ENCODE assay signal across 11 mouse cellular contexts in genomic region chr13:99230495-99230868, GRCm38 (mm10). TPM values are rescaled to one million over a fixed set of nuclear protein-coding genes. Genes with fewer than 3 reads are reported as not detected.
DNase-seq lines count a peak whose midpoint lies in the region; ATAC-seq and TF ChIP-seq lines count a peak whose summit lies in the region.
"Had no signal": no experiment of that assay in that cellular context is flagged by ENCODE, and none has a peak within 500 bp of the region (broad histone marks: within the 10 kb centered on the region; RNA-seq: fewer than 3 reads in every experiment).

No protein-coding gene starts in this region.

- TF ChIP-seq EP300 in heart, adult 2 months (IDR thresholded peaks at IDR 0.05; ENCODE audit: insufficient read depth, low read depth, low read length), result peak; percentile 73; the same call in 1 of the 2 replicates

- no peak overlapping the region for H3K27ac ChIP-seq in heart, embryonic 11.5 days (ENCODE audit: low read depth, low read length)
- peak overlapping the region; percentile 88 for H3K27ac ChIP-seq in heart, adult 2 months
- H3K27ac ChIP-seq in kidney, adult 2 months (ENCODE audit: insufficient read depth, low read depth, low read length), result peak overlapping the region; percentile 84
- H3K27ac ChIP-seq in midbrain, embryonic 10.5 days (replicated peaks), result no peak overlapping the region
- H3K27ac ChIP-seq: hindbrain, embryonic 15.5 days; limb, embryonic 12.5 days had no signal

- 48% methylated on average over 3 of the region's 3 CpGs for WGBS in heart, embryonic 11.5 days (ENCODE audit: insufficient replicate concordance)
- 24% methylated on average over 3 of the region's 3 CpGs for WGBS in heart, adult 2 months
- WGBS in kidney, adult 2 months, result 37% methylated on average over 3 of the region's 3 CpGs
- WGBS in midbrain, embryonic 10.5 days, result 33% methylated on average over 3 of the region's 3 CpGs

- TF ChIP-seq POLR2A in heart, adult 2 months (IDR thresholded peaks at IDR 0.05; ENCODE audit: insufficient read depth, low read depth, low read length), result no peak
- no peak for TF ChIP-seq POLR2A in kidney, adult 2 months (IDR thresholded peaks at IDR 0.05; ENCODE audit: low read depth, low read length)

- no peak for ATAC-seq in heart, embryonic 11.5 days (replicated peaks; ENCODE audit: insufficient number of reproducible peaks, low FRiP score, low TSS enrichment)

- H3K9me3 ChIP-seq in heart, embryonic 11.5 days (replicated peaks; ENCODE audit: control insufficient read depth, low read length), result no peaks in the 10 kb centered on the region
- H3K9me3 ChIP-seq in midbrain, embryonic 10.5 days (replicated peaks), result no peaks in the 10 kb centered on the region
- H3K9me3 ChIP-seq: hindbrain, embryonic 15.5 days; limb, embryonic 12.5 days had no signal

- no peak overlapping the region for H3K9ac ChIP-seq in heart, embryonic 11.5 days (ENCODE audit: low read depth, low read length)
- H3K9ac ChIP-seq in heart, adult 2 months (ENCODE audit: low read depth, low read length), result peak overlapping the region; percentile 23; the same call in 1 of the 2 replicates
- H3K9ac ChIP-seq: hindbrain, embryonic 15.5 days; limb, embryonic 12.5 days had no signal

- peaks cover 11% of the 10 kb centered on the region for H3K4me1 ChIP-seq in heart, embryonic 11.5 days (ENCODE audit: control insufficient read depth, insufficient read depth, low read length)
- peaks cover 33% of the 10 kb centered on the region for H3K4me1 ChIP-seq in heart, adult 2 months (ENCODE audit: control insufficient read depth, insufficient read depth, low read length)
- H3K4me1 ChIP-seq in kidney, adult 2 months (ENCODE audit: control insufficient read depth, insufficient read depth, low read length), result no peaks in the 10 kb centered on the region
- peaks cover 10% of the 10 kb centered on the region for H3K4me1 ChIP-seq in midbrain, embryonic 10.5 days
- H3K4me1 ChIP-seq: hindbrain, embryonic 15.5 days had no signal

- no peaks in the 10 kb centered on the region for H3K36me3 ChIP-seq in heart, embryonic 11.5 days (ENCODE audit: control insufficient read depth, insufficient read depth, low read length)
- H3K36me3 ChIP-seq in heart, adult 2 months (ENCODE audit: control insufficient read depth, insufficient read depth, low read length), result peaks cover 56% of the 10 kb centered on the region
- no peaks in the 10 kb centered on the region; the same call in 1 of the 2 replicates for H3K36me3 ChIP-seq in kidney, adult 2 months (ENCODE audit: control insufficient read depth, insufficient read depth, low read length)
- H3K36me3 ChIP-seq in midbrain, embryonic 10.5 days, result no peaks in the 10 kb centered on the region
- H3K36me3 ChIP-seq: hindbrain, embryonic 15.5 days; limb, embryonic 12.5 days had no signal

- H3K27me3 ChIP-seq in heart, embryonic 11.5 days (ENCODE audit: control insufficient read depth, insufficient read depth, low read length), result no peaks in the 10 kb centered on the region
- H3K27me3 ChIP-seq in heart, adult 2 months (ENCODE audit: control insufficient read depth, insufficient read depth, low read length), result no peaks in the 10 kb centered on the region
- no peaks in the 10 kb centered on the region for H3K27me3 ChIP-seq in kidney, adult 2 months (replicated peaks; ENCODE audit: control insufficient read depth, insufficient read depth, low read length)
- H3K27me3 ChIP-seq in midbrain, embryonic 10.5 days (ENCODE audit: low read depth, poor library complexity, severe bottlenecking), result no peaks in the 10 kb centered on the region
- H3K27me3 ChIP-seq: hindbrain, embryonic 15.5 days; limb, embryonic 12.5 days had no signal

- no peaks in the 10 kb centered on the region for H3K79me2 ChIP-seq in heart, adult 2 months (replicated peaks; ENCODE audit: control insufficient read depth, insufficient read depth, low read length)

- 0 out of 2 replicates have a peak, but pooled peaks have one; percentile 15 for TF ChIP-seq CTCF in heart, adult 2 months (IDR thresholded peaks at IDR 0.05)
- no peak for TF ChIP-seq CTCF in kidney, adult 2 months (conservative IDR thresholded peaks at IDR 0.05; ENCODE audit: insufficient read depth, insufficient read length, low read depth, low read length)

- peak; percentile 99 for DNase-seq in heart, adult 11 months
- DNase-seq in heart, adult 2 months, result peak; percentile 68 to 80
- peak; percentile 80 for DNase-seq in kidney, adult 2 months
- peak; percentile 41 for DNase-seq in lung, postnatal 14 days
- no peak for DNase-seq in cerebellum, adult 9-10 months
- no peak for DNase-seq in midbrain, embryonic 10.5 days (ENCODE audit: low spot score)
- no peak for DNase-seq in retina, postnatal 1 day

- no peak overlapping the region for H3K4me3 ChIP-seq in heart, embryonic 11.5 days (ENCODE audit: low read depth, low read length)
- H3K4me3 ChIP-seq in heart, adult 2 months, result no peak overlapping the region
- H3K4me3 ChIP-seq in kidney, adult 2 months (ENCODE audit: insufficient read depth, low read depth, low read length), result no peak overlapping the region
- H3K4me3 ChIP-seq in midbrain, embryonic 10.5 days, result no peak overlapping the region
- H3K4me3 ChIP-seq: hindbrain, embryonic 15.5 days; limb, embryonic 12.5 days had no signal

- intact Hi-C loops in heart, adult 2 months (cut with DNase I), result loop anchor here (1.0 kb wide), 1 partner anchor 8 kb away; no protein-coding TSS in a partner anchor

- H3K4me2 ChIP-seq in heart, embryonic 11.5 days, result no peak overlapping the region
- H3K4me2 ChIP-seq: hindbrain, embryonic 15.5 days; limb, embryonic 12.5 days had no signal

RNA-seq across cellular contexts. Expression of gene Zfp366, which starts 45.9 kb away (rescaled TPM):
- polyA plus RNA-seq in heart, embryonic 11.5 days (2014; fragmentation: Nextera tagmentation; extraction: Ambion mirVana), result 0.11 and 0.25 TPM in 2 replicates
- total RNA-seq in heart, adult 2 months (2021), result 10 to 100 TPM in 1 of 2 experiments, 1 to 10 TPM in 1; 9.7 to 14.4 TPM
- 5.0 and 7.8 TPM in 2 replicates for polyA plus RNA-seq in heart, adult 2 months (2012; rRNA removed)
- 3.1 and 4.3 TPM in 2 replicates for polyA plus RNA-seq in kidney, adult 2 months (2012; rRNA removed)
- polyA plus RNA-seq in midbrain, embryonic 10.5 days (2016; fragmentation: Nextera tagmentation; extraction: Ambion mirVana), result 0.37 and 0.44 TPM in 2 replicates
- polyA plus RNA-seq: C2C12 had no signal

Comparison
In these comparisons a context has a peak if more than half of its experiments do, and no peak if none do; other contexts are left out.
1. H3K27ac ChIP-seq: peak in heart, adult 2 months (single experiment) and kidney, adult 2 months (single experiment); none in heart, embryonic 11.5 days (single experiment) and midbrain, embryonic 10.5 days (single experiment).
2. DNase-seq: peak in heart, adult 11 months (single experiment), heart, adult 2 months (2 of 2), kidney, adult 2 months (single experiment) and lung, postnatal 14 days (single experiment); none in cerebellum, adult 9-10 months (single experiment), midbrain, embryonic 10.5 days (single experiment) and retina, postnatal 1 day (single experiment).